Mouse (Mus musculus) CH12.LX (cell line): ENCODE data around the gene Gm19684.

Source experiments
- BHLHE40 ChIP-seq: IDR thresholded peaks from 2 replicates; pipeline ENCODE4 v1.6.1; 2011; ENCODE audit warnings: mild to moderate bottlenecking, low read depth, low read length, improper control_type of control experiment
- CTCF ChIP-seq, 2 experiments: IDR thresholded peaks in 1 of 2; conservative IDR thresholded peaks in 1 of 2; 2 replicates each; pipeline ENCODE4 v1.5.1; 2011 to 2012; ENCODE audit warnings: low read depth in 2 of 2, low read length in 2 of 2, improper control_type of control experiment in 1 of 2, inconsistent platforms in 1 of 2, mild to moderate bottlenecking in 1 of 2, moderate library complexity in 1 of 2
- POLR2A ChIP-seq: IDR thresholded peaks from 2 replicates; pipeline ENCODE4 v1.6.1; 2011; ENCODE audit warnings: low read depth, mild to moderate bottlenecking, improper control_type of control experiment, low read length

- TF ChIP-seq CTCF (conservative IDR thresholded peaks at IDR 0.05 in 1 of 2, IDR thresholded peaks at IDR 0.05 in 1 of 2; ENCODE audit: low read depth in 2 of 2, low read length in 2 of 2): peak in 1 of 2 experiments; percentile 55; a peak in 2 of 4 replicates
- no peak for TF ChIP-seq BHLHE40
- TF ChIP-seq POLR2A: no peak
Measured at GRCm38 (mm10) chr17:36131516-36132265, 10.2 kb downstream of the Gm19684 start.
